Comparison of ENCODE assay signal across 12 mouse cellular contexts in the genomic region with DNA sequence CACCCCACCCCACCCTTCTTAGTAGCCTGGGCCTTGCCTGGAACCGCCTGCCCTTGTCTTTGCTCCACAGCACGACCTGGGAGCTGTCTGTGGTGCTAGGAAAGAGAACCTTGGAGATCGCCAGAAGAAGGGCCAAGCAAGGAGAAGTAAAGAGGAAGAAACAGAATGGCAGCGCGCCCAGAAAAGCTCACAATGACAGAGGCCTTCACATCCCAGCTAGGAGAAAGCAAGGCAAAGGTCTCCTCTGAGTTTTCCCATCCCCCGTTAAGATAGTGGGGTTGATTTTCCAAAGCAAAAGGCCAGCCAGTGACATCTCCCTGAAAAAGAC. TPM values are rescaled to one million over a fixed set of nuclear protein-coding genes. Genes with fewer than 3 reads are reported as not detected.
DNase-seq lines count a peak whose midpoint lies in the region; ATAC-seq and TF ChIP-seq lines count a peak whose summit lies in the region.
"Had no signal": no experiment of that assay in that cellular context is flagged by ENCODE, and none has a peak within 500 bp of the region (broad histone marks: within the 10 kb centered on the region; RNA-seq: fewer than 3 reads in every experiment).

No protein-coding gene starts in this region.

- DNase-seq in intestine, embryonic 14.5 days (ENCODE audit: low spot score), result peak; percentile 73
- peak; percentile 71 for DNase-seq in R1 (ENCODE audit: low read depth, low spot score)
- DNase-seq in cerebellum, postnatal 25 days, result peak; percentile 56 to 67
- no peak for DNase-seq in right cerebral cortex, postnatal 14 days
- DNase-seq in frontal cortex, postnatal 14 days (ENCODE audit: low spot score in 2 of 2), result no peak
- DNase-seq: spleen, adult 18-20 months had no signal

- no peaks in the 10 kb centered on the region for H3K9me3 ChIP-seq in intestine, embryonic 14.5 days (ENCODE audit: control insufficient read depth, low read length)
- H3K9me3 ChIP-seq in intestine, embryonic 15.5 days, result no peaks in the 10 kb centered on the region
- H3K9me3 ChIP-seq in midbrain, embryonic 13.5 days, result no peaks in the 10 kb centered on the region
- no peaks in the 10 kb centered on the region for H3K9me3 ChIP-seq in intestine, postnatal 0 days (ENCODE audit: control insufficient read depth)
- H3K9me3 ChIP-seq: neural tube, embryonic 12.5 days had no signal

- no peak for TF ChIP-seq CTCF in intestine, postnatal 0 days (IDR thresholded peaks at IDR 0.05; ENCODE audit: low read depth)

- H3K4me2 ChIP-seq in intestine, embryonic 14.5 days (ENCODE audit: low read length), result no peak overlapping the region
- no peak overlapping the region for H3K4me2 ChIP-seq in intestine, embryonic 15.5 days (replicated peaks)
- peak overlapping the region; percentile 50 for H3K4me2 ChIP-seq in midbrain, embryonic 13.5 days (replicated peaks)
- H3K4me2 ChIP-seq in intestine, postnatal 0 days (replicated peaks; ENCODE audit: low read depth), result no peak overlapping the region

- 1% methylated on average over 6 of the region's 6 CpGs for WGBS in intestine, embryonic 14.5 days
- WGBS in intestine, embryonic 15.5 days, result under 1% methylated on average over 6 of the region's 6 CpGs
- 4% methylated on average over 6 of the region's 6 CpGs for WGBS in midbrain, embryonic 13.5 days
- 0% methylated on average over 6 of the region's 6 CpGs for WGBS in intestine, postnatal 0 days

- no peaks in the 10 kb centered on the region for H3K36me3 ChIP-seq in intestine, embryonic 14.5 days (ENCODE audit: control insufficient read depth, insufficient read depth, low read length)
- H3K36me3 ChIP-seq in intestine, embryonic 15.5 days, result no peaks in the 10 kb centered on the region
- H3K36me3 ChIP-seq in midbrain, embryonic 13.5 days, result no peaks in the 10 kb centered on the region
- no peaks in the 10 kb centered on the region for H3K36me3 ChIP-seq in intestine, postnatal 0 days (ENCODE audit: control insufficient read depth, insufficient read depth)
- H3K36me3 ChIP-seq: neural tube, embryonic 12.5 days had no signal

- H3K9ac ChIP-seq in intestine, embryonic 14.5 days (ENCODE audit: low read length), result no peak overlapping the region
- no peak overlapping the region for H3K9ac ChIP-seq in intestine, embryonic 15.5 days
- H3K9ac ChIP-seq in midbrain, embryonic 13.5 days (replicated peaks), result peak overlapping the region; percentile 51; the same call in 1 of the 2 replicates
- no peak overlapping the region for H3K9ac ChIP-seq in intestine, postnatal 0 days (ENCODE audit: low read depth, low read length)
- H3K9ac ChIP-seq: neural tube, embryonic 12.5 days had no signal

- no peak overlapping the region for H3K4me3 ChIP-seq in intestine, embryonic 14.5 days (ENCODE audit: low read depth, low read length)
- no peak overlapping the region for H3K4me3 ChIP-seq in intestine, embryonic 15.5 days (replicated peaks)
- H3K4me3 ChIP-seq in midbrain, embryonic 13.5 days (replicated peaks), result peak overlapping the region; percentile 29
- no peak overlapping the region for H3K4me3 ChIP-seq in intestine, postnatal 0 days (ENCODE audit: low read depth, low read length)

- H3K4me1 ChIP-seq in intestine, embryonic 14.5 days (replicated peaks; ENCODE audit: control insufficient read depth, insufficient read depth, low read length), result no peaks in the 10 kb centered on the region
- 0 out of 2 replicates have a peak, but pooled peaks cover 8% of the 10 kb centered on the region for H3K4me1 ChIP-seq in intestine, embryonic 15.5 days (replicated peaks)
- peaks cover 38% of the 10 kb centered on the region for H3K4me1 ChIP-seq in midbrain, embryonic 13.5 days (replicated peaks)
- H3K4me1 ChIP-seq in intestine, postnatal 0 days (replicated peaks; ENCODE audit: control insufficient read depth, insufficient read depth, low read length), result no peaks in the 10 kb centered on the region

- H3K27me3 ChIP-seq in intestine, embryonic 14.5 days (replicated peaks; ENCODE audit: control insufficient read depth, insufficient read depth, low read length), result peaks cover 95% of the 10 kb centered on the region
- H3K27me3 ChIP-seq in intestine, embryonic 15.5 days (replicated peaks), result peaks cover 80% of the 10 kb centered on the region
- H3K27me3 ChIP-seq in midbrain, embryonic 13.5 days, result peaks cover 90% of the 10 kb centered on the region
- peaks cover 83% of the 10 kb centered on the region for H3K27me3 ChIP-seq in intestine, postnatal 0 days (replicated peaks; ENCODE audit: control insufficient read depth, insufficient read depth, low read length)

- no peak for ATAC-seq in intestine, embryonic 14.5 days (replicated peaks; ENCODE audit: low FRiP score, low TSS enrichment, low read depth)
- ATAC-seq in intestine, embryonic 15.5 days, result no peak
- no peak for ATAC-seq in midbrain, embryonic 13.5 days
- no peak for ATAC-seq in intestine, postnatal 0 days

- H3K27ac ChIP-seq in intestine, embryonic 14.5 days (ENCODE audit: low read depth), result no peak overlapping the region
- no peak overlapping the region for H3K27ac ChIP-seq in intestine, embryonic 15.5 days
- H3K27ac ChIP-seq in midbrain, embryonic 13.5 days, result peak overlapping the region; percentile 69; the same call in 1 of the 2 replicates
- H3K27ac ChIP-seq in intestine, postnatal 0 days (ENCODE audit: low read depth, low read length), result no peak overlapping the region
- H3K27ac ChIP-seq: neural tube, embryonic 12.5 days had no signal

RNA-seq across cellular contexts. Expression of gene Barhl2, which starts 9.2 kb away (rescaled TPM):
- polyA plus RNA-seq in intestine, embryonic 14.5 days (2014; fragmentation: Nextera tagmentation; extraction: Ambion mirVana), result not detected in 2 replicates
- not detected in 2 replicates for polyA plus RNA-seq in intestine, embryonic 15.5 days (2015; fragmentation: Nextera tagmentation; extraction: Ambion mirVana)
- polyA plus RNA-seq in midbrain, embryonic 13.5 days (2015; fragmentation: Nextera tagmentation; extraction: Ambion mirVana), result 12.9 and 14.4 TPM in 2 replicates
- not detected in 2 replicates for polyA plus RNA-seq in intestine, postnatal 0 days (2015; fragmentation: Nextera tagmentation; extraction: Ambion mirVana)
- polyA plus RNA-seq: heart, embryonic 16.5 days; liver, embryonic 16.5 days had no signal

Comparison
In these comparisons a context has a peak if more than half of its experiments do, and no peak if none do; other contexts are left out.
1. DNase-seq: peak in intestine, embryonic 14.5 days (single experiment), R1 (single experiment) and cerebellum, postnatal 25 days (2 of 2); none in right cerebral cortex, postnatal 14 days (single experiment) and frontal cortex, postnatal 14 days (0 of 2).
2. RNA of gene Barhl2, which starts 9.2 kb away (polyA plus RNA-seq): 12.9 to 14.4 TPM in midbrain, embryonic 13.5 days; not detected in intestine, embryonic 14.5 days, not detected in intestine, embryonic 15.5 days and not detected in intestine, postnatal 0 days; every median in the first group is over 10 times any median in the second.